Mouse (Mus musculus): ENCODE results near the gene Gzmd. TPM values are rescaled to one million over a fixed set of nuclear protein-coding genes. Genes with fewer than 3 reads are reported as not detected.

Gene Gzmd
- polyA plus RNA-seq, 1 experiment from 2014 or later, result not detected

DNA sequence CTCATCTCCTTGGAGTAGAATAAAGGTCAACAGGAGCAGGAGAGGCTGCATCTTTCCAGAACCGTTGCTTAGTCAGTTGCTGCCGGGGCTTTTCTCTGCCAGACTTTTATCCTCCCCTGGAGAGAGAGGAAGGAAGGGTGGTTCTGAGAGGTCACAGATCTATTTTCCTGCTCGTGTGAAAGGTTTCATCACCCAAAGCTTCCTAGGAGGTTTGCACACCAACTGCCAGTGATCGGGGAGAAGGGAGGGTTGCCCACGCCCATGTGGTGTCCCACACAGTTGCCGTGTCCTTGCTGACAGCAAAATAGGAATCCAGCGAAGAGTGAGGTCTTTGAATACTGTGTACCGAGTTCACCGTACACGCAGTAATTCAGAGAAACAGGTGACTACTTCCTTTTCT lies 30.0 kb downstream of the Gzmd start, which contains the start of gene Ctsg:
Ctsg (minus strand) TSS at position 189 of the 400 bp plus-strand sequence.
- DNase-seq (ENCODE audit: low spot score), result no peak

DNA sequence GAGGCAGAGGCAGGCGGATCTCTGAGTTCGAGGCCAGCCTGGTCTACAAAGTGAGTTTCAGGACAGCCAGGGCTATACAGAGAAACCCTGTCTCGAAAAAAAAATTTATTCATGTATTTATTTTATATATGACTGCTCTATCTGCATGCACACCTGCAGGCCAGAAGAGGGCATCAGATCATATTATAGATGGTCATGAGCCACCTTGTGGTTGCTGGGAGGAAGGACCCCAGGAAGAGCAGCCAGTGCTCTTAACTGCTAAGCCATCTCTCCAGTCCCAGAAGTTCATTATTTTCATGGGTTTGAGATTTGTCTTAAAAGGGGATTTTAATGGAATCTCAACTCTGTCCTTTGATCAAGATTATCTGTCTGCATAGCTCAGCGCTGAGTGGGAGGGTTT lies 33.5 kb downstream of the Gzmd start:
- Histone ChIP-seq H3K36me3 (ENCODE audit: control insufficient read depth, insufficient read depth, low read length) (no peaks in the 10 kb centered on the region), H3K27me3 (replicated peaks; ENCODE audit: control insufficient read depth, insufficient read depth, low read length) (no peaks in the 10 kb centered on the region), H3K9me3 (ENCODE audit: control insufficient read depth, low read length) (no peaks in the 10 kb centered on the region), H3K4me3 (ENCODE audit: low read depth, low read length) (no peak overlapping the region), H3K9ac (ENCODE audit: low read depth, low read length) (no peak overlapping the region), H3K4me2 (ENCODE audit: low read depth, low read length) (no peak overlapping the region), H3K27ac (replicated peaks; ENCODE audit: low read depth, low read length) (no peak overlapping the region), H3K4me1 (ENCODE audit: control insufficient read depth, insufficient read depth, low read length) (no peaks in the 10 kb centered on the region)
- 79% methylated on average over 4 of the region's 4 CpGs for WGBS
- no peak for DNase-seq (ENCODE audit: low spot score)
- ATAC-seq (ENCODE audit: low read depth), result no peak

More for the DNA sequence above, 30.0 kb downstream of the Gzmd start, which contains the start of gene Ctsg:
- H3K9me3 ChIP-seq (ENCODE audit: control insufficient read depth, low read length), result no peaks in the 10 kb centered on the region
- H3K27me3 ChIP-seq (replicated peaks; ENCODE audit: control insufficient read depth, insufficient read depth, low read length), result no peaks in the 10 kb centered on the region
- no peak within 1 kb of the TSS for H3K4me2 ChIP-seq (ENCODE audit: low read depth, low read length)
- WGBS, result 74% methylated on average over 10 of the region's 10 CpGs
- no peaks in the 10 kb centered on the region for H3K36me3 ChIP-seq (ENCODE audit: control insufficient read depth, insufficient read depth, low read length)
- no peak within 1 kb of the TSS for H3K27ac ChIP-seq (replicated peaks; ENCODE audit: low read depth, low read length)
- ATAC-seq (ENCODE audit: low read depth), result no peak
- H3K9ac ChIP-seq (ENCODE audit: low read depth, low read length), result no peak within 1 kb of the TSS
- no peaks in the 10 kb centered on the region for H3K4me1 ChIP-seq (ENCODE audit: control insufficient read depth, insufficient read depth, low read length)
- no peak within 1 kb of the TSS for H3K4me3 ChIP-seq (ENCODE audit: low read depth, low read length)

DNA sequence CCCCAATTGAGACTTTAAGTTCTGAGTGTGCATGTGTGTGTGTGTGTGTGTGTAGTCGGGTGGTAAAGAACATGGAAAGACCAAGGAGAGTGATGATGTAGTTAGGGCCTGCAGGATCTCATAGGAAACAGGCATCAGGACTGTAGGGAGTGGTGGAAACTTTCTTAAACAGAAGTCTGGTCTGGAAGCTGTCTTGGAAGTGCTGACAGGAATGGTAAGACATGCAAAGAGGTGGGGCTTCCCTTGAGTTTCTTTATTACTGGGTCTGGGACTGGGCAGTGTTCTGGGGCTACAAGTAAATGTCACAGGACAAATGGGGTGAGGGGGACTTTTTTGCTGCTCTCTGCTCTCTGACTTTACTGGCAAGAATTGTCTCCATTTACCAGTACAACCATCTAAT lies 34.8 kb downstream of the Gzmd start:
- Histone ChIP-seq H3K4me2 (ENCODE audit: low read depth, low read length) (no peak overlapping the region), H3K9me3 (ENCODE audit: control insufficient read depth, low read length) (no peaks in the 10 kb centered on the region), H3K27me3 (replicated peaks; ENCODE audit: control insufficient read depth, insufficient read depth, low read length) (no peaks in the 10 kb centered on the region), H3K9ac (ENCODE audit: low read depth, low read length) (no peak overlapping the region), H3K36me3 (ENCODE audit: control insufficient read depth, insufficient read depth, low read length) (no peaks in the 10 kb centered on the region), H3K4me3 (ENCODE audit: low read depth, low read length) (no peak overlapping the region), H3K27ac (replicated peaks; ENCODE audit: low read depth, low read length) (no peak overlapping the region), H3K4me1 (ENCODE audit: control insufficient read depth, insufficient read depth, low read length) (no peaks in the 10 kb centered on the region)
- ATAC-seq (ENCODE audit: low read depth) (no peak), DNase-seq (ENCODE audit: low spot score) (no peak)
- WGBS, result 79% methylated on average over 1 of the region's 1 CpGs

DNA sequence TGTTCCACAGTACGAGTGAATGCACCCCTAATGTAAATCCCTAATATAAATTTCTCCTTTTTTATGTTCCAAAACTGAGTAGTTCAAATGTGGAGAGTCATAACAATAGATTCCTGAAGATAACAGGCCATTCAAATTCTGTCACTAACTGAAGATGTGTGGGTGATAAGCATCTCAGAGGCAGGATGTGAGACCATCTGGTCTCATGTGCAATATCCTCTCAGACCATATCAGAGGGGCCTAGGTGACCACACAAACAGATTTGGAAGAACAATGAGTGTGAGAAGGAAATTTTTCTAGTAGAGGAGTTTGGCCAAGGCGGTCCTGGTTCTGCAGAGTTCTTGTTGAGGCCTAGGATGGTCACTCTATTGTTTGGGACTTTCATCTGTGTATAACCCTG lies 39.1 kb downstream of the Gzmd start:
- no peak overlapping the region for H3K4me3 ChIP-seq (ENCODE audit: low read depth, low read length)
- DNase-seq (ENCODE audit: low spot score) (no peak), ATAC-seq (ENCODE audit: low read depth) (no peak)
- no peaks in the 10 kb centered on the region for H3K36me3 ChIP-seq (ENCODE audit: control insufficient read depth, insufficient read depth, low read length)
- WGBS, result 79% methylated on average over 2 of the region's 2 CpGs
- no peak overlapping the region for H3K4me2 ChIP-seq (ENCODE audit: low read depth, low read length)
- H3K9me3 ChIP-seq (ENCODE audit: control insufficient read depth, low read length), result no peaks in the 10 kb centered on the region
- H3K27me3 ChIP-seq (replicated peaks; ENCODE audit: control insufficient read depth, insufficient read depth, low read length), result no peaks in the 10 kb centered on the region
- H3K27ac ChIP-seq (replicated peaks; ENCODE audit: low read depth, low read length), result no peak overlapping the region
- no peaks in the 10 kb centered on the region for H3K4me1 ChIP-seq (ENCODE audit: control insufficient read depth, insufficient read depth, low read length)
- no peak overlapping the region for H3K9ac ChIP-seq (ENCODE audit: low read depth, low read length)

DNA sequence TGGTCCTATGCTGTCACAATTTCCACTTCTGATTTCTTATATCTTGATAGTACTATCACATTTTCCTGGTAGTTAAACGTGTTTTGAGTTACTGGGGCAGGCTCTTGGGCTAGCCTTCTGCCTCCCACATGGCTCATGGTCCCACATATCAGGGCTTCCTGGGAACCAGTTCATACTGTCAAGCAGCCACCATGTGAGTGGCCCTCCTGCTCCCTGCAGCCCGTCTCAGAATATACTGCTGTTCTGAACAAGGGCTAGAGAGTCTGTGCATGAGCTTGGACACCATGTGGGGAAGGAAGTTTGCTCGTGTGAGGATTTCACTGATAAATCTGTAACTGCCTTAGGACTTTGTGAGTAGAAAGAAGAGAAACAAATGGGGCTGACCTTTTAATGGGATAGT lies 45.7 kb downstream of the Gzmd start:
- no peaks in the 10 kb centered on the region for H3K4me1 ChIP-seq (ENCODE audit: control insufficient read depth, insufficient read depth, low read length)
- H3K4me2 ChIP-seq (ENCODE audit: low read depth, low read length), result no peak overlapping the region
- H3K4me3 ChIP-seq (ENCODE audit: low read depth, low read length), result no peak overlapping the region
- no peaks in the 10 kb centered on the region for H3K36me3 ChIP-seq (ENCODE audit: control insufficient read depth, insufficient read depth, low read length)
- H3K27me3 ChIP-seq (replicated peaks; ENCODE audit: control insufficient read depth, insufficient read depth, low read length), result no peaks in the 10 kb centered on the region
- no peak overlapping the region for H3K27ac ChIP-seq (replicated peaks; ENCODE audit: low read depth, low read length)
- H3K9ac ChIP-seq (ENCODE audit: low read depth, low read length), result no peak overlapping the region
- no peak for DNase-seq (ENCODE audit: low spot score)
- WGBS, result 76% methylated on average over 3 of the region's 3 CpGs
- no peaks in the 10 kb centered on the region for H3K9me3 ChIP-seq (ENCODE audit: control insufficient read depth, low read length)
- no peak for ATAC-seq (ENCODE audit: low read depth)

DNA sequence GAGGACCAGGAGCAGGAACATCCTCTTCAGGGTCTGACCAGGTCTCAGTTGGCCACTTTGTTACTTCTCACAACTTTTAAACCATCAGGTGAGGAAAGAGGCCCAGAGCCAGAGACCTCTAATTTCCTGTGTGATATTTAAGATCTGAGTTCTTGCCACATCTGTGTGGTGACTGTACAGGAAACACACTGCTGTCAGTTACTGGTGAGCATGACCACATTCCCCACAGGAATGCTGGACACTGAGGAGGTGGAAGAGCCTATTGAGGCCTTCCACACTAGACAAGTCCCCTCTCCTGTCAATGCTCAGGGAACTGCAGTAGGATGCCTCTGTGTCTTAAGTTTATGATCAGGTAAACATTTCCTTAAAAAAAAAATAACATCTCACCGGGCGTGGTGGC lies 47.2 kb downstream of the Gzmd start, which contains the start of gene Mcpt8:
Mcpt8 (minus strand) TSS at position 107 of the 400 bp plus-strand sequence.
- H3K36me3 ChIP-seq (ENCODE audit: control insufficient read depth, insufficient read depth, low read length), result no peaks in the 10 kb centered on the region
- H3K9ac ChIP-seq (ENCODE audit: low read depth, low read length), result no peak within 1 kb of the TSS
- H3K9me3 ChIP-seq (ENCODE audit: control insufficient read depth, low read length), result no peaks in the 10 kb centered on the region
- DNase-seq (ENCODE audit: low spot score) (no peak), ATAC-seq (ENCODE audit: low read depth) (no peak)
- WGBS, result 94% methylated on average over 2 of the region's 2 CpGs
- H3K27ac ChIP-seq (replicated peaks; ENCODE audit: low read depth, low read length), result no peak within 1 kb of the TSS
- no peak within 1 kb of the TSS for H3K4me3 ChIP-seq (ENCODE audit: low read depth, low read length)
- no peaks in the 10 kb centered on the region for H3K4me1 ChIP-seq (ENCODE audit: control insufficient read depth, insufficient read depth, low read length)
- H3K4me2 ChIP-seq (ENCODE audit: low read depth, low read length), result no peak within 1 kb of the TSS
- H3K27me3 ChIP-seq (replicated peaks; ENCODE audit: control insufficient read depth, insufficient read depth, low read length), result no peaks in the 10 kb centered on the region

DNA sequence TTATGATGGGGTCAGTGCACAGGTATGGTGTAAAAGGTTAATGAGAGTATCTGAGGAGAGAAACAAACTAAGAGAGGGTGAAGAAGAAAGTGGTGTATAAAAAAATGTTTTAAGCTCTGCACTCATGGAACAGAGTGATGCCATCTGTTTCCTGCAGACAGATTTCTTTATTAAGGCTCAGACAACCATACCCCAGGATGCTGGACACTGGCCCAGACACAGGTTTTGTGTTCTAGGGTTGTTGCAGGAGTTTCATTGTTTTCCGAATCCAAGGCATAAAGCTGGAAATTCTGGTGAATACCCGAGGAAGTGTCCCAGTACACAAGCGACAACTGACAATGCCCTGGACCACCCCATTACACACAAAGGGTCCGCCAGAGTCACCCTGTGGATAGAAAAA lies 50.4 kb downstream of the Gzmd start:
- no peaks in the 10 kb centered on the region for H3K9me3 ChIP-seq (ENCODE audit: control insufficient read depth, low read length)
- DNase-seq (ENCODE audit: low spot score), result no peak
- H3K27ac ChIP-seq (replicated peaks; ENCODE audit: low read depth, low read length), result no peak overlapping the region
- WGBS, result 90% methylated on average over 4 of the region's 4 CpGs
- no peak overlapping the region for H3K4me3 ChIP-seq (ENCODE audit: low read depth, low read length)
- H3K4me2 ChIP-seq (ENCODE audit: low read depth, low read length), result no peak overlapping the region
- H3K4me1 ChIP-seq (ENCODE audit: control insufficient read depth, insufficient read depth, low read length), result no peaks in the 10 kb centered on the region
- no peak for ATAC-seq (ENCODE audit: low read depth)
- no peak overlapping the region for H3K9ac ChIP-seq (ENCODE audit: low read depth, low read length)
- no peaks in the 10 kb centered on the region for H3K36me3 ChIP-seq (ENCODE audit: control insufficient read depth, insufficient read depth, low read length)
- H3K27me3 ChIP-seq (replicated peaks; ENCODE audit: control insufficient read depth, insufficient read depth, low read length), result no peaks in the 10 kb centered on the region

Small RNAs within 50 kb of the gene (microRNA-seq; reads per million reads assigned to microRNA genes)
- gene Mir6949 (ENCODE audit: borderline number of aligned reads), result not detected

Other genes with a start within 250 kb of the Gzmd start
- gene Cbln3, start 248.2 kb downstream of the Gzmd start, polyA plus RNA-seq (2014; fragmentation: Nextera tagmentation; extraction: Ambion mirVana), result 0.25 and 0.50 TPM in 2 replicates
- gene Khnyn, start 247.7 kb downstream of the Gzmd start, polyA plus RNA-seq (2014; fragmentation: Nextera tagmentation; extraction: Ambion mirVana), result 9.1 and 9.7 TPM in 2 replicates
- gene Sdr39u1, start 232.3 kb downstream of the Gzmd start, polyA plus RNA-seq (2014; fragmentation: Nextera tagmentation; extraction: Ambion mirVana), result 56.9 and 71.5 TPM in 2 replicates
- 129 and 233 TPM in 2 replicates for gene Cma1, start 187.9 kb downstream of the Gzmd start, polyA plus RNA-seq (2014; fragmentation: Nextera tagmentation; extraction: Ambion mirVana)
- 0.21 TPM in 1 of 2 replicates, not detected in the other for gene Cma2, start 181.6 kb downstream of the Gzmd start, polyA plus RNA-seq (2014; fragmentation: Nextera tagmentation; extraction: Ambion mirVana)
- gene Mcpt1, start 114.6 kb downstream of the Gzmd start, polyA plus RNA-seq (2014; fragmentation: Nextera tagmentation; extraction: Ambion mirVana), result 0.34 and 0.39 TPM in 2 replicates
- not detected in 2 replicates for gene Mcpt9, start 102.1 kb downstream of the Gzmd start, polyA plus RNA-seq (2014; fragmentation: Nextera tagmentation; extraction: Ambion mirVana)
- 0.92 and 1.1 TPM in 2 replicates for gene Mcpt2, start 90.6 kb downstream of the Gzmd start, polyA plus RNA-seq (2014; fragmentation: Nextera tagmentation; extraction: Ambion mirVana)
- 2.8 and 6.5 TPM in 2 replicates for gene Mcpt4, start 70.3 kb downstream of the Gzmd start, polyA plus RNA-seq (2014; fragmentation: Nextera tagmentation; extraction: Ambion mirVana)
- gene Mcpt8, start 47.3 kb downstream of the Gzmd start, polyA plus RNA-seq (2014; fragmentation: Nextera tagmentation; extraction: Ambion mirVana), result 1.6 and 1.8 TPM in 2 replicates
- gene Ctsg, start 30.0 kb downstream of the Gzmd start, polyA plus RNA-seq (2014; fragmentation: Nextera tagmentation; extraction: Ambion mirVana), result 0.29 and 0.57 TPM in 2 replicates
- 0.24 and 0.45 TPM in 2 replicates for gene Gzme, start 12.0 kb downstream of the Gzmd start, polyA plus RNA-seq (2014; fragmentation: Nextera tagmentation; extraction: Ambion mirVana)
- gene Gzmg, start 27.0 kb upstream of the Gzmd start, polyA plus RNA-seq (2014; fragmentation: Nextera tagmentation; extraction: Ambion mirVana), result not detected in 2 replicates
- gene Gzmn, start 42.0 kb upstream of the Gzmd start, polyA plus RNA-seq (2014; fragmentation: Nextera tagmentation; extraction: Ambion mirVana), result not detected in 2 replicates
- gene Gzmf, start 78.8 kb upstream of the Gzmd start, polyA plus RNA-seq (2014; fragmentation: Nextera tagmentation; extraction: Ambion mirVana), result not detected in 2 replicates
- gene Gzmc, start 102.0 kb upstream of the Gzmd start, polyA plus RNA-seq (2014; fragmentation: Nextera tagmentation; extraction: Ambion mirVana), result 0.46 and 0.55 TPM in 2 replicates
- gene Gzmb, start 129.7 kb upstream of the Gzmd start, polyA plus RNA-seq (2014; fragmentation: Nextera tagmentation; extraction: Ambion mirVana), result 0.39 and 0.47 TPM in 2 replicates
- gene Atp12a, start 232.5 kb upstream of the Gzmd start, polyA plus RNA-seq (2014; fragmentation: Nextera tagmentation; extraction: Ambion mirVana), result 0.26 and 0.28 TPM in 2 replicates